Mouse (Mus musculus) hindbrain, embryonic 10.5 days (tissue): Measurements from ENCODE around the gene Jund. TPM values are rescaled to one million over a fixed set of nuclear protein-coding genes. Genes with fewer than 3 reads are reported as not detected.

ENCODE experiments used
- DNase-seq: peaks from one replicate; pipeline ENCODE4 v3.0.0-alpha.2; 2017; ENCODE audit warnings: low spot score
- H3K27ac ChIP-seq: fragments of 300-500 bp; sonication (generic); 2 replicates; pipeline ENCODE4 v1.5.1; 2016; ENCODE audit warnings: mild to moderate bottlenecking, moderate library complexity
- H3K27me3 ChIP-seq: fragments of 300-500 bp; sonication (generic); 2 replicates; pipeline ENCODE4 v1.6.1; 2016; ENCODE audit warnings: mild to moderate bottlenecking; ENCODE audit not compliant: poor library complexity, insufficient read depth, severe bottlenecking
- H3K36me3 ChIP-seq: fragments of 300-500 bp; sonication (generic); 2 replicates; pipeline ENCODE4 v1.6.1; 2016; ENCODE audit warnings: mild to moderate bottlenecking, moderate library complexity
- H3K4me1 ChIP-seq: fragments of 300-500 bp; sonication (generic); replicated peaks from 2 replicates; pipeline ENCODE4 v1.6.1; 2016; ENCODE audit warnings: mild to moderate bottlenecking
- H3K4me3 ChIP-seq: fragments of 300-500 bp; sonication (generic); 2 replicates; pipeline ENCODE4 v1.5.1; 2016; ENCODE audit warnings: mild to moderate bottlenecking, moderate library complexity
- H3K9me3 ChIP-seq: fragments of 300-500 bp; sonication (generic); 2 replicates; pipeline ENCODE4 v1.6.1; 2016; ENCODE audit warnings: mild to moderate bottlenecking, moderate library complexity
- WGBS: fragments of 180-500 bp; shearing (Covaris S2); methylation state at CpG from one replicate; pipeline ENCODE4 v1.1.7; 2016; 5-methylcytosine and 5-hydroxymethylcytosine counted together
- polyA plus RNA-seq: library from polyadenylated mRNA; unstranded; fragments of >200 nt; fragmentation: Nextera tagmentation; extraction: Ambion mirVana; gene quantifications from 2 replicates; pipeline ENCODE4 v1.2.1, GENCODE M21; 2016

Jund gene
- 64.6 and 128 TPM in 2 replicates for polyA plus RNA-seq

- under 1% methylated on average over 69 of the region's 69 CpGs for WGBS
These were observed at the start of gene Jund for GRCm38 (mm10) chr8:70698310-70699109. Gene Jund, plus strand, starts transcription at chr8:70698949.

GRCm38 (mm10) chr8:70649324-70649723 lies 49.4 kb upstream of the Jund start:
- Histone ChIP-seq H3K4me1 (peaks cover 64% of the 10 kb centered on the region), H3K4me3 (no peak overlapping the region), H3K27ac (peak overlapping the region; percentile 63; the same call in 1 of the 2 replicates), H3K36me3 (peaks cover 57% of the 10 kb centered on the region), H3K27me3 (no peaks in the 10 kb centered on the region), H3K9me3 (no peaks in the 10 kb centered on the region)
- WGBS = 94% methylated on average over 4 of the region's 4 CpGs
- no peak for DNase-seq

More at GRCm38 (mm10) chr8:70698310-70699109, at the start of gene Jund:
- H3K36me3 ChIP-seq = peaks cover 22% of the 10 kb centered on the region
- H3K27me3 ChIP-seq = peaks cover 31% of the 10 kb centered on the region
- H3K27ac ChIP-seq = peak within 1 kb of the TSS; percentile 98
- DNase-seq = peak; percentile 99
- H3K9me3 ChIP-seq = no peaks in the 10 kb centered on the region
- H3K4me3 ChIP-seq = peak within 1 kb of the TSS; percentile 99
- H3K4me1 ChIP-seq = peaks cover 69% of the 10 kb centered on the region

- WGBS = 95% methylated on average over 17 of the region's 17 CpGs
- peak overlapping the region; percentile 63; the same call in 1 of the 2 replicates for H3K27ac ChIP-seq
- no peaks in the 10 kb centered on the region for H3K9me3 ChIP-seq
- H3K27me3 ChIP-seq = no peaks in the 10 kb centered on the region
- no peak overlapping the region for H3K4me3 ChIP-seq
- H3K36me3 ChIP-seq = peaks cover 67% of the 10 kb centered on the region
- no peak for DNase-seq
- peaks cover 70% of the 10 kb centered on the region for H3K4me1 ChIP-seq
These were observed 48.4 kb upstream of the Jund start for GRCm38 (mm10) chr8:70650351-70650750.

GRCm38 (mm10) chr8:70653226-70653625 lies 45.5 kb upstream of the Jund start:
- WGBS = 57% methylated on average over 2 of the region's 2 CpGs
- H3K27ac ChIP-seq = peak overlapping the region; percentile 64; the same call in 1 of the 2 replicates
- no peaks in the 10 kb centered on the region for H3K9me3 ChIP-seq
- H3K27me3 ChIP-seq = no peaks in the 10 kb centered on the region
- no peak overlapping the region for H3K4me3 ChIP-seq
- peak; percentile 58 for DNase-seq
- peaks cover 76% of the 10 kb centered on the region for H3K36me3 ChIP-seq
- peaks cover 70% of the 10 kb centered on the region for H3K4me1 ChIP-seq

GRCm38 (mm10) chr8:70654121-70654520 lies 44.6 kb upstream of the Jund start:
- Histone ChIP-seq H3K27ac (peak overlapping the region; percentile 97), H3K27me3 (no peaks in the 10 kb centered on the region)
- WGBS = 74% methylated on average over 1 of the region's 1 CpGs

GRCm38 (mm10) chr8:70655469-70655868 lies 43.3 kb upstream of the Jund start:
- peak overlapping the region; percentile 79 for H3K4me3 ChIP-seq
- peak overlapping the region; percentile 97 for H3K27ac ChIP-seq
- H3K4me1 ChIP-seq = peaks cover 75% of the 10 kb centered on the region
- H3K36me3 ChIP-seq = peaks cover 53% of the 10 kb centered on the region
- DNase-seq = peak; percentile 67
- H3K27me3 ChIP-seq = no peaks in the 10 kb centered on the region
- H3K9me3 ChIP-seq = no peaks in the 10 kb centered on the region
- WGBS = 12% methylated on average over 2 of the region's 2 CpGs

More at GRCm38 (mm10) chr8:70654121-70654520, 44.6 kb upstream of the Jund start:
- no peak for DNase-seq
- Histone ChIP-seq H3K4me1 (peaks cover 70% of the 10 kb centered on the region), H3K4me3 (no peak overlapping the region), H3K9me3 (no peaks in the 10 kb centered on the region), H3K36me3 (peaks cover 67% of the 10 kb centered on the region)

- peak overlapping the region; percentile 79 for H3K4me3 ChIP-seq
These were observed 42.5 kb upstream of the Jund start for GRCm38 (mm10) chr8:70656193-70656790.

GRCm38 (mm10) chr8:70657214-70657613 lies 41.5 kb upstream of the Jund start:
- no peaks in the 10 kb centered on the region for H3K9me3 ChIP-seq
- H3K27me3 ChIP-seq = no peaks in the 10 kb centered on the region; the same call in 1 of the 2 replicates
- no peak for DNase-seq
- WGBS = 93% methylated on average over 3 of the region's 3 CpGs
- H3K27ac ChIP-seq = peak overlapping the region; percentile 97
- peak overlapping the region; percentile 79 for H3K4me3 ChIP-seq
- peaks cover 36% of the 10 kb centered on the region for H3K36me3 ChIP-seq
- H3K4me1 ChIP-seq = peaks cover 82% of the 10 kb centered on the region

More at GRCm38 (mm10) chr8:70656193-70656790, 42.5 kb upstream of the Jund start:
- H3K27ac ChIP-seq = peak overlapping the region; percentile 97
- WGBS = 35% methylated on average over 13 of the region's 13 CpGs
- peaks cover 81% of the 10 kb centered on the region for H3K4me1 ChIP-seq
- H3K27me3 ChIP-seq = no peaks in the 10 kb centered on the region; the same call in 1 of the 2 replicates
- DNase-seq = peak; percentile 78
- H3K36me3 ChIP-seq = peaks cover 45% of the 10 kb centered on the region
- no peaks in the 10 kb centered on the region for H3K9me3 ChIP-seq

- Histone ChIP-seq H3K4me3 (peak overlapping the region; percentile 79), H3K27me3 (no peaks in the 10 kb centered on the region; the same call in 1 of the 2 replicates), H3K4me1 (peaks cover 77% of the 10 kb centered on the region), H3K9me3 (no peaks in the 10 kb centered on the region), H3K36me3 (peaks cover 31% of the 10 kb centered on the region), H3K27ac (peak overlapping the region; percentile 97)
- 81% methylated on average over 2 of the region's 2 CpGs for WGBS
- no peak for DNase-seq
These were observed 41.0 kb upstream of the Jund start for GRCm38 (mm10) chr8:70657739-70658138.

GRCm38 (mm10) chr8:70658897-70659603 lies 39.7 kb upstream of the Jund start:
- H3K9me3 ChIP-seq = no peaks in the 10 kb centered on the region
- peaks cover 21% of the 10 kb centered on the region for H3K36me3 ChIP-seq
- H3K27ac ChIP-seq = peak overlapping the region; percentile 97
- H3K27me3 ChIP-seq = no peaks in the 10 kb centered on the region; the same call in 1 of the 2 replicates
- H3K4me3 ChIP-seq = peak overlapping the region; percentile 79
- no peak for DNase-seq
- under 1% methylated on average over 31 of the region's 31 CpGs for WGBS
- H3K4me1 ChIP-seq = peaks cover 81% of the 10 kb centered on the region

- peak; percentile 98 for DNase-seq
- H3K36me3 ChIP-seq = peaks cover 14% of the 10 kb centered on the region
- no peaks in the 10 kb centered on the region; the same call in 1 of the 2 replicates for H3K27me3 ChIP-seq
- no peaks in the 10 kb centered on the region for H3K9me3 ChIP-seq
- under 1% methylated on average over 44 of the region's 44 CpGs for WGBS
- H3K27ac ChIP-seq = peak overlapping the region; percentile 97
- peak overlapping the region; percentile 79 for H3K4me3 ChIP-seq
- peaks cover 74% of the 10 kb centered on the region for H3K4me1 ChIP-seq
These were observed 39.0 kb upstream of the Jund start for GRCm38 (mm10) chr8:70659604-70660272.

GRCm38 (mm10) chr8:70660273-70660725 lies 38.5 kb upstream of the Jund start, which contains the start of gene Pgpep1:
Gene Pgpep1, minus strand, starts transcription at chr8:70660388.
- peaks cover 9% of the 10 kb centered on the region for H3K36me3 ChIP-seq
- 3% methylated on average over 14 of the region's 14 CpGs for WGBS
- peak within 1 kb of the TSS; percentile 97 for H3K27ac ChIP-seq
- no peaks in the 10 kb centered on the region; the same call in 1 of the 2 replicates for H3K27me3 ChIP-seq
- no peaks in the 10 kb centered on the region for H3K9me3 ChIP-seq
- peaks cover 69% of the 10 kb centered on the region for H3K4me1 ChIP-seq
- H3K4me3 ChIP-seq = peak within 1 kb of the TSS; percentile 79
- peak; percentile 60 for DNase-seq
